Mouse (Mus musculus) gastrocnemius, postnatal 10 days (tissue): Measurements from ENCODE around the gene Igflr1. TPM values are rescaled to one million over a fixed set of nuclear protein-coding genes. Genes with fewer than 3 reads are reported as not detected.

Experiments
- DNase-seq: peaks from one replicate; pipeline ENCODE4 v3.0.0; 2021; ENCODE audit warnings: mixed read lengths
- microRNA-seq, 2 experiments: library from miRNA; unstranded; fragments of <30 nt; microRNA quantifications; one replicate each; pipeline ENCODE4 v1.2.0; 2021
- total RNA-seq, 2 experiments: library from RNA; stranded (reverse); gene quantifications; 2 replicates each; pipeline ENCODE4 v1.2.3; 2021

The Igflr1 gene
- total RNA-seq, 2 experiments from 2014 or later, result 1.4 to 2.3 TPM

- peak; percentile 66 for DNase-seq
Observed at GRCm38 (mm10) chr7:30613529-30614112, 48.4 kb downstream of the Igflr1 start.

GRCm38 (mm10) chr7:30614454-30614853 is 49.2 kb downstream of the Igflr1 start:
- no peak for DNase-seq

- DNase-seq, result no peak
Observed at GRCm38 (mm10) chr7:30615049-30615760, 50.0 kb downstream of the Igflr1 start.

Small RNAs within 50 kb of the gene (microRNA-seq; reads per million reads assigned to microRNA genes)
- 0.25 to 1.9 reads per million in 2 experiments for gene Gm38670
- 0 to 0.32 reads per million in 2 experiments for gene Mir3569

Other genes starting within 250 kb of the Igflr1 start
- 1 to 10 TPM; 1.0 to 1.2 TPM for gene E130208F15Rik, start 243.7 kb upstream of the Igflr1 start, total RNA-seq
- gene Sdhaf1, start 241.5 kb upstream of the Igflr1 start, total RNA-seq, result 10 to 100 TPM; 10.3 to 11.5 TPM
- 1 to 10 TPM; 1.6 to 3.1 TPM for gene Lrfn3, start 202.7 kb upstream of the Igflr1 start, total RNA-seq
- gene Tyrobp, start 151.7 kb upstream of the Igflr1 start, total RNA-seq, result 10 to 100 TPM; 11.9 to 22.2 TPM
- under 1 TPM; 0.66 to 0.72 TPM for gene Hcst, start 145.6 kb upstream of the Igflr1 start, total RNA-seq
- gene Nfkbid, start 143.7 kb upstream of the Igflr1 start, total RNA-seq, result under 1 TPM; 0.14 to 0.45 TPM
- gene Aplp1, start 119.9 kb upstream of the Igflr1 start, total RNA-seq, result 1 to 10 TPM; 3.3 to 4.4 TPM
- gene Kirrel2, start 107.7 kb upstream of the Igflr1 start, total RNA-seq, result not detected
- not detected for gene Nphs1, start 107.1 kb upstream of the Igflr1 start, total RNA-seq
- gene Prodh2, start 71.8 kb upstream of the Igflr1 start, total RNA-seq, result not detected
- 1 to 10 TPM; 3.2 to 4.8 TPM for gene Arhgap33, start 30.4 kb upstream of the Igflr1 start, total RNA-seq
- 100 to 1,000 TPM; 304 to 323 TPM for gene Hspb6, start 13.2 kb upstream of the Igflr1 start, total RNA-seq
- gene Proser3, start 13.1 kb upstream of the Igflr1 start, total RNA-seq, result 1 to 10 TPM; 3.8 to 6.2 TPM
- 10 to 100 TPM; 11.0 to 16.3 TPM for gene Lin37, start 5.6 kb upstream of the Igflr1 start, total RNA-seq
- 10 to 100 TPM; 56.3 to 57.5 TPM for gene U2af1l4, start 2.1 kb upstream of the Igflr1 start, total RNA-seq
- 1 to 10 TPM; 1.5 to 2.3 TPM for gene Gm49396, start 2.1 kb upstream of the Igflr1 start, total RNA-seq
- 100 to 1,000 TPM in 1 of 2 experiments, 10 to 100 TPM in 1; 93.7 to 104 TPM for gene Psenen, start 1.8 kb upstream of the Igflr1 start, total RNA-seq
- gene Kmt2b, start 23.3 kb downstream of the Igflr1 start, total RNA-seq, result 10 to 100 TPM; 21.4 to 26.8 TPM
- gene Zbtb32, start 33.5 kb downstream of the Igflr1 start, total RNA-seq, result not detected
- gene Upk1a, start 47.4 kb downstream of the Igflr1 start, total RNA-seq, result under 1 TPM; 0.16 to 0.29 TPM
- 1,000 to 10,000 TPM; 1,178 to 1,379 TPM for gene Cox6b1, start 60.7 kb downstream of the Igflr1 start, total RNA-seq
- gene Etv2, start 70.4 kb downstream of the Igflr1 start, total RNA-seq, result not detected
- gene Rbm42, start 84.9 kb downstream of the Igflr1 start, total RNA-seq, result 10 to 100 TPM; 42.4 to 44.4 TPM
- 1 to 10 TPM; 3.7 to 5.7 TPM for gene Haus5, start 99.6 kb downstream of the Igflr1 start, total RNA-seq
- gene Pmis2, start 106.2 kb downstream of the Igflr1 start, total RNA-seq, result 1 to 10 TPM; 1.3 to 1.5 TPM
- not detected for gene 2200002J24Rik, start 133.5 kb downstream of the Igflr1 start, total RNA-seq
- not detected for gene Atp4a, start 146.8 kb downstream of the Igflr1 start, total RNA-seq
- gene Tmem147, start 164.1 kb downstream of the Igflr1 start, total RNA-seq, result 100 to 1,000 TPM; 166 to 178 TPM
- gene Gapdhs, start 178.3 kb downstream of the Igflr1 start, total RNA-seq, result not detected
- 1 to 10 TPM; 3.5 to 5.8 TPM for gene Sbsn, start 186.0 kb downstream of the Igflr1 start, total RNA-seq
- under 1 TPM in 1 of 2 experiments, not detected in 1; 0.33 TPM for gene Dmkn, start 198.3 kb downstream of the Igflr1 start, total RNA-seq
- 1 to 10 TPM; 3.4 to 6.0 TPM for gene Krtdap, start 222.5 kb downstream of the Igflr1 start, total RNA-seq